Mouse (Mus musculus) cerebellum, adult 9-10 months (tissue): ENCODE measurements around the gene Sectm1a.

Experiments
- DNase-seq: peaks from one replicate; pipeline ENCODE4 v3.0.0; 2022

Sectm1a gene

DNA sequence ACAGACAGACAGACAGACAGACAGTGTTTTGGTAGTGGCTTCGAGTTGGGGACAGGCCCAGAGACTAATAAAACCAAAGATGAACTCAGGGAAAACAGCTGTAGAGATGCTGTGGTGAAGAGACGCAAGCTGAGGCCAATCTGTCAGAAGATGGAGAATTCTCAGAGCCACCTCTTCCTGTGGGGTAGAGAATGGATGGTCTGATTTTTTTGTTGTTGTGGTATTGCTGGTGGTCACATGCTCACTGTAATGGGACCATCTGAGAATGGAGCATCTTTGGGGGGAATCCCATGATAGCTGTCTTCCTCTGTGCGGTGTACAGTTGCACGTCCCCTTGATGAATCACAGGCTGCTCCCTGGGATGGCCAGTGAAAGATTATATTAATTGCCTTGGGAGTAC lies 38.5 kb downstream of the Sectm1a start:
- DNase-seq = no peak

DNA sequence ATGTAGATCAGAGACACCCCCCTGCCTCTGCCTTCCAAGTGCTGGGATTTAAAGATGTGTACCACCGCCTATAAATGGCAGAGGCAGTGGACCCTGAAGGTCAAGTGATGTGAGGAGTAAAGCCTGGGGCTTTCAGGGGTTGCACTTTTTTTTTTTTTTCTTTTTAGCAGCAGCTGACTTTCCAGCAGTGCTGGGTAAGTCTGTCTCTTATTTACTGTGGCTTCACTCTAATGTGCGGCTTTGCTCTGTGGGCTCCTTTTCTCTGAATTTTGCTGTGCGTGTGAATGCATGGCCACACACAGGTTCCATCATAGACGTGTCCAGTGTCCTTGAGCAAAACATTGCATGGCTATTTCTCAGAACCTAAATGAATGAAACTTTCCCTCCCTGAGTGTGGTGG lies 39.4 kb downstream of the Sectm1a start:
- DNase-seq = no peak

DNA sequence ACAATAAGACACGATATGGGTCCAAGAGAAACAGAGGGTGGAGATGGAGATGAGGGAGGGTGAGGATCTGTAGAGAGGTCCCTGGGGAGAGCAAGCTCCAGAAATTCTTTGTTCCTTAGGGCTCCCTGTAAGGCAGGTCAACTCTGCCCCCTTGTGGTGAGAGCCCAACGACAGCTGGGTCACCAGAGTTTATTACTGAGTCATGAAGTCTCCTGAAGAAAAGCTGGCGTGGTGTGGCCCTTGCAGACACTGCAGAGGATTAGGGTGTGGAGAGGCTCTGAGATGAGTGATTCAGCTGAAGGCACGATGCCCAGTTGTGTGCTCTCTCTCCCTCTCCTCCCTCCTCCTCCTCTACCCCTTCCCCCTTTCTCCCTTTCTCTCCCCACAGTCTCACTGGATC lies 39.8 kb downstream of the Sectm1a start:
- DNase-seq = peak; percentile 80

DNA sequence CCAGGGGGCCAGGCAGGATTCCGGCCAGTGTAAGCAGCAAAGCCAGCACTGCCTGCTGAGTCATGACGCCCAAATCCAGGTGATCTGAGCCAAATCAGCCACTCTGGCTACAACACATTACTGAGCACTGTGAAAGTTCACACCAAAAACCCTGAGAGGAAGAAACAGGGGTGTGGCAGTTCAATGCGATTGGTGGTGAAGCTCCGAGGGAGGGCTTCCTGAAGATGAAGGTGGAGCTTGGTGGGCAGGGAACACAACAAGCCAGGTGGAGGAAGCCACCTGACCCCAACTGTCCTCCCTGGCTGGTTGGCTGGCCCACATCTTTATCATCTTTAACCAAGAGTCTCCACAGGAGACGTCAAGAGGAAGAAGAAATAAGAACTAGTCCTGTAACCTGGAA lies 41.7 kb downstream of the Sectm1a start, which contains the start of gene Cd7:
Cd7 (minus strand) TSS at position 117 of the 400 bp plus-strand sequence.
- no peak for DNase-seq

DNA sequence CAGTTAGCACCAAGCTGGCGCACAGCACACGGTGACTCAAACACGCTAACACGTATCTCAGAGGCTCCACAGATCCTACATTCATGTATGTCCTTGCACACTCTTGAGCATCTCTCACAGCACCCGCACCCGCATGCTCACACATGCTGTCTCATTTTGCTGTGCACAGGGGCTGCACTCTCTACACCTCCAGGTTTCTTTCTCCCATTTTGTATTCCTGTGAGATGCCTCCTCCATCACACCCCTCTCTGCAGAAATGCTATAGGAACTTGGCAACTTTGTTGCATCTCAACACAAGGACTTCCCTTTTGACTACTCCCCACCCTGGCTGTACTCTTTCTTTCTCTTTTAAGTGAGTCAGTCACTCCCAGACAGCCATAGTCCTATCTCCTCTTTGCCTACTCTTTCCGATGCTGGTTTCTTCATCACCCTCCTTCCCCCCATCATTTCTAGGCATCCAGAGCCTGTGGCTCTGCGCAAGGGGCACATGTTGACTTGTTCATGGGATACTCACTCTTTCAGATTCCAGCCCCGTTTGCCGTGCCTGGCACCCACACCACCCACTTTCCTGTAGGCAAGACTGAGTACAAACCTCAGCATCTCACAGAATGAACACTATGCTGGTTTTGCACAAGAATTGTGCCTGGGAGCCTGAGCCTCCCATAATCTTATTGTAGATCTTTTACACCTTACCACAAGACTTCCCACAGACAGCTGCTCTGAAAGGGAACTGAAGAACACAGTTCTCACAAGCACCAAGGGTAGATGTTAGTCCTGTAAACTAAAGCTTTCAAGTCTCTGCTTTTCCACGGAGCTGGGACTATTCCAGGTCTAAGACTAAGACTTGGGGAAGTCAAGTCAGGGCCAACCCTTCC lies 42.4 kb downstream of the Sectm1a start:
- no peak for DNase-seq

DNA sequence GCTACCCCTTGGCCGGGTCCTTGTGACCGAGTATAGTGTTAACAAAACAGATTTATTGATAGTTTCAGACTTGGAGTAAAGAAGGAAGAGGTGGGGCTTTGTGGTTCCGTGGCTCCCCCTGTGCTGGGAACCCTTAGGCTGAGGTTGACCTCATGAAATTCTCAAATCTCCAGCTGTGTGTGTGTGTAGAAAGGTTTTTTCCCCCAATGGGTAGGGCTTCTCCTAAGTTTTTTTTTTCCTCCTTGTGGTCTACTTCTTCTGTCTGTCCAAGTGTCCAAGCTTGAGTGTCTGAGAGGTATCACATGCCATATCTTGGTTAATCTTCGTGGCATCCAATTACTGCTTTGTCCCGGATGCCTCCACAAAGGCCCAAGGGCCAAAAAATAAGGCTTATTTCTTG lies 47.9 kb downstream of the Sectm1a start:
- no peak for DNase-seq

DNA sequence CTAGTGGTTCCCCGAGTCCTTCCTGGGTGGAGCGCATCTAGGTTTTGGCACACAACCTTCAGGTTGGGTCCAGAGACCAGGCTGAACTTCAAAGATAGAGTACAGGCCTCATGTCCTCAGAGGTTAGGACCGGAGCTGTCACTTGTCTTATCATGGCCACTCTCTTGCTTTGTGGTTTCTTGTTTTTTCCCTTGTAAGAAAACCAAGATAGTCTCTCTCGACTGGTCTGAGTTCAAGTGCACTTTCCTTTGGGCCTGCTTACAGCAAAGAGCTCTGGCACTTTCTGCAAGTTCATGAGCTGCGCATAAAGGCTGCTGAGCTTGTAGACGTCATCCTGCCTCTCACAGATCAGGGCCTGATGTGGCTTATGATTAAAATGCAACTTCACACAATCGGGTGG lies 53.8 kb downstream of the Sectm1a start:
- DNase-seq = no peak

DNA sequence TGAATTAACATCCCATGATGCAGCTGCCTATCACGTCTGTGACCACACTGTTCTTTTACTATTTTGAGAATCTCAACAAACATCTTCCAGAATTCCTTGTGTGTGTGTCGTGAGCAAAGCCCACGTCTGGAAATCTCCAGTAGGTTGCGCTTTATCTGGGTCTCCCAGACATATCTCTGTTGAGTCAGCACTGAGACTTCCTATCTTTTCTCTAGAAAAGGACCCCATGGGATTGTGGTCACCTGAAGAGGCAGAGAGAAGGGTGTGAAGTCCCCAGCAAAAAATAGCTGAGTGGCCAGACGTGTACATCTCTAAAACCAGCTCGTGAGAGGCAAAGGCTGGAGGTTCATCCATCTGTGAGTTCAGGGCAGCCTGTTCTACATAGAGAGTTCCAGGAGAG lies 56.9 kb downstream of the Sectm1a start:
- DNase-seq = no peak

DNA sequence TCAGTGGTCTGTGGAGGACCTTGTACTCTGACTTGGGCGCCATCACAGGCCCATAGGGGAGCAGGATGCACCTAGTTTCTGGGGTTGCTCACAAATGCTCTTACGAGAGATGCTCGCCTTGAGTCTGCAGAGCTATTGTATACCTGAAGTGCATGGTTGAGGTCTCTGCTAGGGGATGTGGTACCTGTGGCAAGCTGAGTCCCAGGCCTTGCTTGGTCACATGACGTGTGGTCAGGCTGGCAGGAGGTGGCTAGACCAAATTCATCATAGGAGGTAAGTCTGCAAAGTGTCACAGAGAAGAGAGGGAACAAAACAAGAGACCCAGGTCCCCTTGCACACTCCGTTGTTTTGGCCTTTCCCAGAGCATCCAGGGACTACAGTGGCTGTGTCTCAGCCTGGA lies 61.5 kb downstream of the Sectm1a start:
- no peak for DNase-seq

DNA sequence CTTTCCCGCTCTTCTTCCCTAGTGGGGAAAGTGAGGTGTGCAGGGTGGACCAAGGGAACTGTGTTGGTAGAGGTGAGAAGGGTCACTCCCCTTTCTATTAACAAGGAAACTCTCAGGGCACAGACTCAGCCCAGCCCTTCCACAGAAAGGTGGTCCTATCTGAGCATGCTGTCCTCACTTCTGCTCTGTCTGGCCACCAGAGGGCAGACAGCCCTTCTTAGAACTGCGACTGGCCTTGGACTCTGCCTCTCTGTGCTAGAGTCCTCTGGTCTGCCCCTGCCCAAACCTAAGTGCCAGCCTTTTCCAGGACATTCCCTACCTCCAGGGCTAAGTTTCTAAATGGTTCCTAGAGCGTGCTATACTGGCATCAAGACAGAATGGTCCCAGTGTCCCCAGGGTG lies 63.3 kb downstream of the Sectm1a start:
- DNase-seq = peak; percentile 50
